7 mouse cellular contexts compared by ENCODE assay signal in the genomic region with DNA sequence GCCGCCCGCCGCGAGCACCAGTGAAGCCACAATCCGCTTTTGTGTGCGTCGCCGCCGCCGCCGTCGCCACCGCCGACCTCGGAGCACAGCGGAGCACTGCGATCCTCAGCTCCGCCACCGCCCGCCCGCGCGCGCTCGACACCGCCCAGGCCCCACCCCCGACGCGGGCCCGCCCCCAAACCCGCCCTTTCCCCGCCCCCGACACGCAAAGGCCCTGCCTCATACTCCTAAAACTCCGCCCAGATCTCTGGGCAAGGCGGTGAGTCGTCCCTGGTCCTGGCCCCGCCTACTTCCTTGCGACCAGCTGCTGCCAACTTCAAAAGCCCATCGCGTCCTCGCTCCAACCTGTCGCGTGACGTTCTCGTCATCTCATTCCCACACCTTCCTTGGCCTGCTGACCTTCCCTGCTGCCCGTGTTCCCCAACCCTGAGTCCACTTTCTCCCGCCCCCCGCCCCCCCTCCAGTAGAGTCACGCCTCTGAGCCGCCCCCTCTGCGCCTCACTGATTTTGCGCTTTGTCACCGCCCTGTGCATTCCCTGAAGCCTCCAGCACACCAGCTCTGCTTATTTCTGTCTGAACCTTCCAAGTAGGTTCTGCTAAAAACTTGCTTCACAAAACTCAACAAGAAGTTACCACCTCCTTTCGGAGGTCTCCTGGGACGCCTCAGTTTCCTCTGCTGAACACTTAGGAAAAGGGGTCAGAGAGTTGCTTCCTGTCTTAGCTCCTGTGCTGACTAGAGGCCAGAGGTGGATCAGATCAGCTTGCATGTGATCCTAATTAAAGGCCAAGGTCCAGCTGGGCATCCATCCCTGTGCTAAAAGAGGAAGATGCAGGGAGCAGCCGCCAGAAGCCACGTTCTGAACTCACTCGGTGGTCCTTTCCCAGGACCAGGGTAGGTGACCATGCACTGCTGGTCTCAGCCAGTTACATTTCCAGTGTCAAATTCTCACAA. TPM values are rescaled to one million over a fixed set of nuclear protein-coding genes. Genes with fewer than 3 reads are reported as not detected.
DNase-seq lines count a peak whose midpoint lies in the region; ATAC-seq and TF ChIP-seq lines count a peak whose summit lies in the region.

A gene (minus strand): TSS at position 678 of the 952 bp plus-strand sequence.

- H3K9me3 ChIP-seq in intestine, embryonic 15.5 days: no peaks in the 10 kb centered on the region
- H3K9me3 ChIP-seq in midbrain, embryonic 12.5 days: no peaks in the 10 kb centered on the region

- H3K4me1 ChIP-seq in intestine, embryonic 15.5 days (replicated peaks): peaks cover 20% of the 10 kb centered on the region
- peaks cover 34% of the 10 kb centered on the region for H3K4me1 ChIP-seq in midbrain, embryonic 12.5 days
- peaks cover 5% of the 10 kb centered on the region for H3K4me1 ChIP-seq in small intestine, adult 2 months (ENCODE audit: control insufficient read depth, insufficient read depth, insufficient read length, low read length)

- peak within 1 kb of the TSS; percentile 85 for H3K4me3 ChIP-seq in intestine, embryonic 15.5 days (replicated peaks)
- peak within 1 kb of the TSS; percentile 86 for H3K4me3 ChIP-seq in midbrain, embryonic 12.5 days
- peak within 1 kb of the TSS; percentile 76 for H3K4me3 ChIP-seq in small intestine, adult 2 months (ENCODE audit: low read depth, low read length)

- no peak for TF ChIP-seq CTCF in small intestine, adult 2 months (IDR thresholded peaks at IDR 0.05; ENCODE audit: extremely low read depth, insufficient read length, insufficient replicate concordance, low read depth, low read length)

- peak; percentile 95 for DNase-seq in adrenal gland, adult 2 months
- DNase-seq in embryo, embryonic 11 days: peak; percentile 99
- peak; percentile 85 to 89 for DNase-seq in gastrocnemius, postnatal 36 days
- peak; percentile 93 for DNase-seq in left cerebral cortex, postnatal 4 days

- H3K36me3 ChIP-seq in intestine, embryonic 15.5 days: no peaks in the 10 kb centered on the region
- no peaks in the 10 kb centered on the region for H3K36me3 ChIP-seq in midbrain, embryonic 12.5 days
- H3K36me3 ChIP-seq in small intestine, adult 2 months (ENCODE audit: control insufficient read depth, insufficient read depth, low read length): no peaks in the 10 kb centered on the region

- peak; percentile 64; the same call in 1 of the 2 replicates for TF ChIP-seq POLR2A in small intestine, adult 2 months (IDR thresholded peaks at IDR 0.05; ENCODE audit: low read depth, low read length)

- H3K9ac ChIP-seq in intestine, embryonic 15.5 days: peak within 1 kb of the TSS; percentile 91
- H3K9ac ChIP-seq in midbrain, embryonic 12.5 days (replicated peaks): peak within 1 kb of the TSS; percentile 93

- intact Hi-C loops in gastrocnemius, postnatal 36 days (cut with DNase I): loop anchor here (5.0 kb wide), 1 partner anchor 136 kb away; no protein-coding TSS in a partner anchor
- intact Hi-C loops in left cerebral cortex, postnatal 4 days (cut with DNase I): no loop called here

- WGBS in intestine, embryonic 15.5 days: under 1% methylated on average over 45 of the region's 59 CpGs
- WGBS in midbrain, embryonic 12.5 days: 2% methylated on average over 52 of the region's 59 CpGs
- WGBS in small intestine, adult 2 months: 2% methylated on average over 43 of the region's 59 CpGs

- peak; percentile 96 for ATAC-seq in intestine, embryonic 15.5 days
- ATAC-seq in midbrain, embryonic 12.5 days (ENCODE audit: low FRiP score, low read depth): peak; percentile 88

- no peaks in the 10 kb centered on the region for H3K27me3 ChIP-seq in intestine, embryonic 15.5 days (replicated peaks)
- H3K27me3 ChIP-seq in midbrain, embryonic 12.5 days: peaks cover 8% of the 10 kb centered on the region
- no peaks in the 10 kb centered on the region for H3K27me3 ChIP-seq in small intestine, adult 2 months (ENCODE audit: control insufficient read depth, insufficient read depth, low read length)

- peak within 1 kb of the TSS; percentile 75 for H3K27ac ChIP-seq in intestine, embryonic 15.5 days
- H3K27ac ChIP-seq in midbrain, embryonic 12.5 days (replicated peaks): peak within 1 kb of the TSS; percentile 63; the same call in 1 of the 2 replicates
- H3K27ac ChIP-seq in small intestine, adult 2 months (ENCODE audit: insufficient read depth, low read depth, low read length): peak within 1 kb of the TSS; percentile 63

- peak within 1 kb of the TSS; percentile 84 for H3K4me2 ChIP-seq in intestine, embryonic 15.5 days (replicated peaks)
- H3K4me2 ChIP-seq in midbrain, embryonic 12.5 days (replicated peaks): peak within 1 kb of the TSS; percentile 70

RNA-seq across cellular contexts. Expression of the gene that starts here (rescaled TPM):
- total RNA-seq in adrenal gland, adult 2 months (2021): 10 to 100 TPM; 24.1 to 41.5 TPM
- 17.7 and 18.2 TPM in 2 replicates for polyA plus RNA-seq in adrenal gland, adult 2 months (2012; rRNA removed)
- total RNA-seq in gastrocnemius, postnatal 36 days (2021): 10 to 100 TPM; 78.0 to 86.5 TPM
- 9.6 and 12.6 TPM in 2 replicates for polyA plus RNA-seq in intestine, embryonic 15.5 days (2015; fragmentation: Nextera tagmentation; extraction: Ambion mirVana)
- total RNA-seq in left cerebral cortex, postnatal 4 days (2021): 100 to 1,000 TPM; 134 to 161 TPM
- polyA plus RNA-seq in midbrain, embryonic 12.5 days (2016; fragmentation: Nextera tagmentation; extraction: Ambion mirVana): 15.5 and 16.2 TPM in 2 replicates
- polyA plus RNA-seq in small intestine, adult 2 months (2012; rRNA removed): 7.9 and 14.3 TPM in 2 replicates

Comparison
In these comparisons a context has a peak if more than half of its experiments do, and no peak if none do; other contexts are left out.
1. Peak in every context shown above with its lines: DNase-seq, ATAC-seq, H3K4me3 ChIP-seq and H3K27ac ChIP-seq.